Mouse (Mus musculus) activated CD4-positive, CD25-positive, alpha-beta regulatory T cell, adult 4 months (primary cell): ENCODE results near the gene Rfx3. TPM values are rescaled to one million over a fixed set of nuclear protein-coding genes. Genes with fewer than 3 reads are reported as not detected.

Source experiments
- ATAC-seq: one replicate; pipeline ENCODE4 v1.8.0; 2017
- polyA plus RNA-seq, 2 experiments: library from polyadenylated mRNA; unstranded; fragments of 100-300 nt; shearing (Covaris generic); gene quantifications; one replicate each; pipeline ENCODE4 v1.2.1; 2017

The Rfx3 gene
- polyA plus RNA-seq, 2 experiments from 2014 or later: 4.2 to 4.4 TPM

DNA sequence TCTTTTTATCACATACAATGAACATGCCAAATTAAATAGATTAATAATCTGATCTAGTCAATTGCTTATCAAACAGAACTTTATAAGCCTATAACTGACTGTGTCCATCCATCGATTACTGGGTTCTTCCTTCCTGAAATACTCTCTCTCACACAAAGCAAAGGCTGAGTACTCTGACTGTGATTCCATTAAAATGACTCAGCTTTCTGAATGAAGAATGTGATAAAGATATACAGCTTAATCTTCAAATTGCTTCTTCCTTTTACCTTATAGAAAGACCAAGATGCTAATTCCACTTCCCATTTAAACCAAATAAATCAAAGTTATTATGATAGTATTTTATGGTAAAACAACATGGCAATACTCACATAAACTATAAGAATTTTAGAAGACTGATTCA, 105.8 kb downstream of the Rfx3 start:
- no peak for ATAC-seq

DNA sequence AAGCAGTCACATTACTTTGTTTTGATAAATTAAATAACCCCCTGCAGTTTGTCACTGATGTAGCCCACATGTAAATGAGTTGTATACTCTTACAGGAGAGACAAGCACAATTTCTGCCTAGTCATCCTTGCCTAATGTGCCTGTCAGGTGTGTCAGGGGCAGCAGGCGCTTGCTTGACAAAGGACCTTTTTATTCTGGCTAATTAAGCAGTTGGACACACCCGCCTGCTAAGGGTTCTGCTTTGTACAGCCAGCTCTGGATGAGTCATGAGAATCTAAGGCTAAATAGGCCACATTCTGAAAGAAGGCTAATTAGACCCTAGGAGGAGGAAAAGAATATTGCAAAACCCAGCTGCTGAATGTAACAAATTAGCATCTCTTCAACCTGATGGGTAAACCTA, 106.3 kb downstream of the Rfx3 start:
- no peak for ATAC-seq

DNA sequence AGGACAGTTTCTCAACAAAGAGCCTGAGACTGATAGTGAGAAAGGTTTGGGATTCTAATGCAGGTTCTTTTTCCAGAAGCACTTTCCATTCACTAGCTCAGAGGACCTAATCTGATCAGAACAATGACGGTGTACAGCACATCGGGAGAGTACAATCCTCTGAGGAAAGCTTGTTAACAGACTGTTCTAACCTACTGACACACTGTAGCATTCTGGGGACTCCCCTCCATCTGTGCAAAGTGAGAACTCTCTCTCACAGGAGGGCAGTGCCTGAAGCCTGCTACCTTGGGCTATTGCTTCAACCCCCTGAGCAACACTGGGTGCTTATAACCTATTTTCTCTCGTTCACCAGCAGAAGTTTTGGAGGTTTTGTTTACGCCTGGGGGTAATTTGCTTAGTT, 106.8 kb downstream of the Rfx3 start:
- no peak for ATAC-seq

DNA sequence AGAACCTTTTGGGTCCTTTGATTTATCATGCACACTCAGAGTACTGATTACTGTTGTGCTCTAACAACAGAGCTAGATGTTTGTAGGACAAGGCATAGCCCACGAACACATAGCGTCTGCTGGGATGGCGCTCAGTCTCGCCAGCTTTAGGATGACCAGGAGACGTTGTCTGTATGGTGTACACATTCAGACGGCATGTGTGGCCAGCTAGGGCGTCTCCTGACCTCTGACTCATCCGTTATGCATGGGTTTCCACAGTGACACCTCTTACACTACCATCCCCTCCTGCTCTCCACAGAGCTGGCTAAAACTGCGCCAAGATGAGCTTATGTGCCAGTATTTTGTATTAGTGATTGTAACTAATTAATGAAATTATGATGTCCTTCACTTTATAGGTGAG, 108.4 kb downstream of the Rfx3 start:
- ATAC-seq: no peak

DNA sequence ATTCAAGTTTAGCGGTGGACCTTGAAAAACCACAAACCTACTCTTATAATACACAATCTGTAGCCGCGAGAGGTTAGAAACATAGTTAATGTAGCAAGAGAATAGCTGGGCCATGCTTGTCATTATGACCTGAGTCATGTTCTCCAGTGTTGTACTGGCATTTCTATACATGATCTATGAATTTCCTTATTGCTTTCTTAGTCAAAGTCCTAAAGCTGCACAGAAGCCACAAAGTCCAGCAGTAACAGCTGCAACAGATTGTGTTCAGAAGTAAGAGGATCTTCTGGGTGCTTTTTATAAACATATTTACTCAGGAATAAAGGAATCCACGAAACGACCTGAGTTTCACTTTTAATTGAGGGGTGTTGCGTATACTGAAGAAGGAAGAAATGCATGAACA, 109.3 kb downstream of the Rfx3 start:
- no peak for ATAC-seq

DNA sequence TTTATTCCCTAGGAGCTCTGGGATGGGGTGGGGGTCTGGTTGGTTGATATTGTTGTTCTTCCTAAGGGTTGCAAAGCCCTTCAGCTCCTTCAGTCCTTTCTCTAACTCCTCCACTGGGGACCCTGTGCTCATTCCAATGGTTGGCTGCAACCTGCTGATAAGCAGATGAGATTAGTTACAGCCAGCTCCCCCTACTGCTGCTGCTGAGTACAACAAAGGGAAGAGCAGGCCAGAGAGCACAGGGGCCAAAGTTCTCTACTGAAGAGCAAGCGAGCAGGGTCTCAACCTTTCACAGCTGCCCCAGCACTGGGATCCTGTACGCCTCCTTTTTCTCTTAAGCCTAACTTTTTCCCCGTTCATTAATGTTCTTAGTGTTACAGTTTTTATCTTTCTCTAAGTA, 126.4 kb downstream of the Rfx3 start:
- ATAC-seq: no peak

DNA sequence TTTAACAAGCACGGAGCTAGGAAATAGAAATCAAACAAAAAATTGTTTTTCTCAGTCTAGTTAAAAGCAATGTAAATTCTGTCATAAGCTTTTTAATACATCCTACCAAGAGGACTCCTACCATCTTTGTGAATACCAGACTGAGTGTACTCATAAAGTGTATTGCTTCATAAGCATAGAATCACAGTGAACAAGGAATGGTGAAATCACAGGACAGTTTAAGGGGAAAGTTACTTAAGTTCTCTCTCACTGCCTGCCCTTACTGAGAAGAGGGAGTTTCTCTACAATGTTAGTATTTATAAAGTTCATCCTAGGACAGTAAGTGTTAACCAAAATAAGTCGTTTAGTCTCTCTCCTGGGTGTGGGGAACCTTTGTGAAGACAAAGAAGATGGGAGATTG, 133.5 kb downstream of the Rfx3 start:
- ATAC-seq: no peak

DNA sequence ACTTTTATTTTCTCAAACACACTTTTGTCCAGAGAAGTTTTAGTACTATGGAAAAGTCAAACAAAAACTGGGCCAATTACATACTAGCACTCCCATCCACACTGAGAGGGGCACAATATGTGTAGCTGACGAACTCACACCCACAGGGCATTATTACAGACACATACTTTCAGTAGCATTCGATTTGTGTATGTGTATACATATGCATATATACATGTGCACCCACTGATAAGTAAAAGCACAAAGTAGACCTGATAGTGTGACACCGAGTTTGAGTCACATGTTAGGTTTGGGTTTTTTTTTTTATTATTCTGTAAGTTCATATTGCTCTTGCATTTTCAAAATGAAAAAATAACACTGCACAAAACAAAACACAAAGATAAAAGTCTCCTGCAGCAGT, 140.2 kb downstream of the Rfx3 start:
- ATAC-seq: no peak

DNA sequence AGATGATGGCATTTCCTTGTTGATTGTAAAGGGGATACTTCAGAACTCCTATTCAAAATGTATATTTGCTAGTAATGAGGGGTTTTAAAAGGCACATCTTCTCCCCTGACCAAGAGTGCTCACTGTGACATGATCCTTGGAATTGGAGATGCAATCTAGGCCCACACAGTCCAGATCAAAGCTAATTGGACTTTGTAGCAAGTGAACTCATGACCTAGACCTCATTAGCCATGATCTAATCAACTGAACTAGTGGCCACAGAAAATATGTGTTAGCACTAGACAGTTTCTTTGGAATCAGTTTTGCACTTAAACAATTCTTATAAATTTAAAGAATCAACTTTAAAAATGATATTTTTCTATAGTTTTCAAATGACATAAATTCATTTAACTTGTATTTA, 151.3 kb downstream of the Rfx3 start:
- no peak for ATAC-seq

DNA sequence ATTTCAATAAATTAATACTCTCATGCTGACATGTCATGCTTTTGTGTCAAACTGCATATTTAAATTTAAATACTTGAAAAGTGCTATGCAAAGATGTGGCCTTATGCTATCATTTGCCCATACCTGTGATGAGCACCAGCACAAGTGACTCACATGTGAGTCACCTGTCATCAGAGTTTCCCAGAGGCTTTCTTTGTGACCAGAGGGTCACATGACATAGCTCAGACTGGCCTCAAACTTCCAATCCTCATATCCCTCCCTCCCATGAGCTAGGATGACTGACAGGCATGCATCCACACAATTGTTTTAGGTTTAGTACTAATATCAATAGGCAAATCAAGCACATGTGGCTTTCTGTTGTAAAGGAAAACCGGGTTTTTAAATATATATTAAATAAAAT, 162.0 kb downstream of the Rfx3 start:
- ATAC-seq: no peak

DNA sequence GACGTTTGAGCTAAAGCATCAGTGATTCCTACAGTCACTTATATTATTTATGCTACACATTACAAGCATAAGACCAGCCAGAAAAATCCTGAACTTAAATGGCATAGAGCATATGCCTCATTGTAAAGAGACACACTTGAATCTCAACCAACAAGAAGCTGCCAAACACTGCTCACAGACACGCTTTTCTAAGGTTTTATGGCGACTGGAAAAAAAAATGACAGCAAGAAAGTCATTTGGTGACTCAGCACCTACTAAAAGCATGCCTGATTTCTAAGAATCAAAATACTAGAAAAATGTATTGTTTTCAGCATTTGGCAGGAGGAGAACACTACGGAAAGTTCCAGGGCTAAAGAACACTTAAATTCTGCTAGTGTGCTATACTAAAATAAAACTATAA, 163.9 kb downstream of the Rfx3 start:
- ATAC-seq: no peak

DNA sequence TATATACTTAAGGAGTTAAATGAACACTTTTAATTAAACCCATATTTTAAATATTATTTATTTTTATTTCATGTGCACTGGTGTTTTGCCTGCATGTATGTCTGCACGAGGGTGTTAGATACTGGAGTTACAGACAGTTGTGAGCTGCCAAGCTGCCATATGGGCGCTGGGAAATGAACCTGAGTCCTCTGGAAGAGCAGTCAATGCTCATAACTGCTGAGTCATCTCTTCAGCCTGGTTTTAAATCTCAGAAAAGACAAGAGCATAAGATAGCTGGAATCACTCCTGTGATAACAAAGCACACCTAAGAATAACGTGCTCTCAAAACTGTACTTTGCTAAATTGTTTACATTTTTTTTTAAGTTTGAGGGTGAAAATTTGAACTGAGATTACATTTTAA, 172.3 kb downstream of the Rfx3 start:
- no peak for ATAC-seq

DNA sequence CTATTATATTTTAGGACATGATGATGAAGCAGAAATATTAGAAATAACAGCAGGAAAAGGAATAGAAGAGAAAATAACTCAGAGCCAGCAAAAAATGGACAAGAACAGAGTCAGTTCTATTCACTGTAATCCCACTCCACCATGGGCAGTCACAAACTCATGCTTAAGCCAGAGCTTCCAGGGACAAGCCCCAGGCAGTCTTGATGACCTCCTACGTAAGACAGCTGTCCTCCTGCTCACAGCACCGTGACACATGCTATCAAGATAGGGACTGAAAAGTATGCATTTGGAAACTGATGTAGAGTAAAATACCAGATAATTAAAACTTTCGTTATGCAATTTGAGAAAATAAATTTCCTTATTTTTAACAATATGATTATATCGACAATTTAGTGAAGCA, 172.9 kb downstream of the Rfx3 start:
- ATAC-seq: no peak

DNA sequence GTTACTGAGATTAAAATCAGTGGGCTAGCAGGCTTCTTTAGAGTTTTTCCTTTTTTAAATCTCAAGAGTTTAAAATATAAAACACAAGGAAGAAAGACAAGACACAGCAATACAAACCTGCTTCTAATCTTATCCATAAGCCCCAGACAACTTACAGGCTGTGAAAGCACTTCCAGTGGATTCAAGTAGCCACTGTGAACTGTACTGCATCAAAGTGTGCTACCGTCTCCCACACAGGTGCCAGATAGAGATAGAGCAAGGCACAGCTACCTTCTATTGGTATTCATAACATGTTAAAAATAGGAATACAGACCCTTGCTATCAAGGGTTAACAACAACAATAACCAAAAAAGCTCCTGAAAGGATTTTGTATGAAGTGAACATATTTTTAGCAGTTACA, 178.5 kb downstream of the Rfx3 start:
- no peak for ATAC-seq

DNA sequence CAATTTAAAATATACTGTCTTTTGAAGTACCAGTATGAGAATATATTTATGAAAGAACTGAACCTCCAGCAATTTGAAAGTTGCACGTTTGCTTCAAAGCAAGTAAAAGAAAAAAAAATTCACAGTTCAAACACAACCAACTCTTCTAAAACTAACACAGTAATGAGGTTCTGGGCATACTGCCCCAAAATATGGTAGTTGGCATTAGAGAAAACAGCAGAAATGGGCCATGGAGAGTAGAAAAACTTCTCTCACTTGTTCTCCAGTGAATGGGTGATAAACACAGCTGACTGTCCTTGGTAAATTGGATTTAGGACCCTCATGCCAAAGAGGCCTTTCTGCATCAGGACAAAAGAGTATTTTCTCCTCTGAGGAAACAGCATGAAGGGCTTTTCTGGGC, 182.7 kb downstream of the Rfx3 start:
- ATAC-seq: no peak

DNA sequence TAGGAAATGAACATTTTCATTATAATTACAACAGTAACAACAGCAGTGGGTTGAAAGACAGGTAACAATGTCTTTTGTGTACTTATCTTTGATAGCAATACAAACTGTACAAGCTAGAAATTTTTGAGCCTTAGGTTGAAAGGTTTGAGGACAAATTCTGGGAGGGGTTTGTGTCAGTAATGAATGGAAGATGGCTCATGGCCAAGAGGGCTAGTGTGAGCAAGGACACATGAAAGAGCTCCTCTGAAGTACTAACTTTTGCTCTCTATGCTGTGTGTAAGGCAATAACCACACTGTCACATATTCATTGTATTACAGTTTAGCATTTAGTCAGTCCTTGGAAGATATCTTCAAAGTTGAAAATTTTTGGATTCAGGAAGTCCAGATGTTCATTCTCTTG, 193.3 kb downstream of the Rfx3 start:
- no peak for ATAC-seq

DNA sequence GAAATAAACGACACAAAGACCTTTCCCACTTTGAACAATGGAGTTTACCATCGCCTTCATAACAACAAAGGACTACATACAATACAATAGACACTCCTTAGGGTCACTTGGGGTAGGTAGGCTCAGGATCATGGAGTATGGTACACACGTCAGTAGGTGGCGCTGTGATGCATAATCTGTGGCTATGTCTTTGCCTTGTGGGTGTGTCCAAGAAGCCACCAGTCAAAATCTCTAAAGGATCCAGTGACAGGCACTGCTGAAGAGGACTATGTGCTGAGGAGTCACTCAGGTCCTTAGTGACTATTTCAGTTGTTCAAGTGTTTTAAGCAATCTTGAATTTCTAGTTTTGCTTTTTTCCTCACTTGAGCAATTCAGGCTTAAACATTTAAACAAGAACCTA, 230.9 kb downstream of the Rfx3 start:
- ATAC-seq: no peak

DNA sequence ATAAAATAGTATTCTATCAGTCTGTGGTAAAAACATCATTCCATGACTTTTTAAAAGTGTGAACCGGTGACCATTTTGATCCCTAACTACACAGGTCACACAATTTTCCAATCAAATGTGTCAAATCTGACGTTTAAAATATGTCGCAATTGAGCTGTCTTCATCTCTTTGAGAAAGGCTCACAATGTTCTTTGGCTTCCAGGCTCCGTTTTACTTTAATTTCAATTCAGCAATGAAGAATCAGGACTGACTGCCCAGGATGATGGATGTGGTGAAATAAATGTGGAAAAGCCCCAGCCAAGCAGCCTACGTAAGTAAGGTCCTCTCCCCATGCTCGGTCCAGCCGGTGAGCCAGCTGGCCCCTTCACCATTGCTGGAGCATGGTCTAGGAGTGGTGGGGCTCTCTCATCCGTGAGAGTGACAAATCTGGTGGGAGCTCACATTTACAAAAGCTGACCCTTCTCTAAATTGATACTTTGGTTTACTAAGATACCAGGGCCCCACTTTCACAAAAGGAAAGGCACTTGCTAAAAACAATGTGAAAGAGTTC, 240.2 kb downstream of the Rfx3 start:
- ATAC-seq: no peak

DNA sequence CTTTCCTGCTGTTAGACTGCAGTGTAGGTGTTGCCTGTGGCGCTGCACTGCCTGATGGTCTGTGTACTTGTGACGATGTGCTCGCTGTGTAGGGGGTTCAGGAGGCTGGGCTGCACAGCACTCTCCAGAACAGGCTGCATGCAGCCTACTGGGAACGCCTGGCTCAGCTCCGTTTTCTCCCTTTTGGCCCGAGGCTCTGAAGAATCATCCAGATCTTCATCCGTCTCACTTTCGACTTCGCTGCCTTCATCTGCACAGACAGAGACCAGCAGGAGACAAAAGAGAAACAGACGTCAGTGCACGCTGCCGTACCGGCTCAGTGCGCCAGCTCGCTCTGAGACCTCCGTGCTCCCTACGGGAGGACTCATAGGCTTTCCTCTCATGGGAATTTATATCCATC, 242.5 kb downstream of the Rfx3 start:
- ATAC-seq: no peak

DNA sequence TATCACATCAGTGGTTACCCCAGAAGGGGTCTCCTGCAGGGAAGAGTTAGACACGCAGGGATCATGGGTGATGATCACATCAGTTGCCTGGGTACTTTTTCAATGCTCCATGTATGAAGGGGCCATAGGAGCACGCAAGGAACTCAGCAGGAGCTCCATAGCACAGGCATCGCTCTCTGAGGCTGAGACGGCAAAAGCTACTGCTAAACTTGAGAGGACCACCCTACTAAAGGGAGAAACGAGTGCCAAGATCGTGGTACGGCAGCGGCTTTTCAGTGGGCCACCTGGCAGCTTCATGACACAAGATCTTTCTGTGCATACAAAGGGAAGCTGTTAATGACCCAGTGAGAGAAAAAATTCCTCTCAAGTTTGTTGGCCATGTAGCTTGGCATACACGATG, 250.7 kb downstream of the Rfx3 start:
- no peak for ATAC-seq

DNA sequence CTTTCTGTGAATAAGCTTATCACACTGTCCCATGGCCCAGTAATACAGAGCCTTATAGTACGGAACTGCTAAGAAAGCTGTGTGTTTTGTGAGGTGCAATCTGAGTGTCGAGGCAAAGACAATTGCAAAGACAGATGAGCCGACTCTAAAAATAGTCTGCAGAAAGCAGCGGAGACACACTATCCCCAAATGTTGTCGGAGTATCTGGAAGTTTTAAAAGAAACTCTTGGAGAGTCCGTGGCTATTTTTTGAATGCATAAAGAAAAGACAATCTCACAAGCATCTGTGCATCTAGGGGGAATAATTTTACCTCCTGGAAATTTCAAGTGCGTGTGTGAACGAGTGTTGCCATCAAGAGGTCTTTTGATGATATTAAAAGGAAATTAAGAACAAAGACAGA, 251.6 kb downstream of the Rfx3 start:
- no peak for ATAC-seq

DNA sequence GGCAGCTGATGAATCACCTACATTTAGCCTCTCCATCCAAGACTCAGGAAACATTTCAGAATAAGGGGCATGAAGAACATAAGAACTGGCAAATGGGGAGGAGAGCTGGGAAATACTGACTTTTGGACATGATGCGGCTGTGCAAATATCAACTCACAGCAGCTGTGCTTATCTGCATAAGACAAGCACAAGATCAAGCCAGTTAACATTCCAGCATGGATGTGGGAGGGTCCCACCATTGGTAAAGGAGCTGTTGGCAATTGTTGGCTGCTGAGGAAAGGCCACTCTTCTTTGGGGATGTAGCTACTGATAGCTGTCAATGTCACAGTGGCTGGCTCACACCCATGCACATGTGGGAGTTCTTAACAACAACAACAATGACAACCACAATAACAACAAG, 263.7 kb downstream of the Rfx3 start:
- ATAC-seq: no peak

DNA sequence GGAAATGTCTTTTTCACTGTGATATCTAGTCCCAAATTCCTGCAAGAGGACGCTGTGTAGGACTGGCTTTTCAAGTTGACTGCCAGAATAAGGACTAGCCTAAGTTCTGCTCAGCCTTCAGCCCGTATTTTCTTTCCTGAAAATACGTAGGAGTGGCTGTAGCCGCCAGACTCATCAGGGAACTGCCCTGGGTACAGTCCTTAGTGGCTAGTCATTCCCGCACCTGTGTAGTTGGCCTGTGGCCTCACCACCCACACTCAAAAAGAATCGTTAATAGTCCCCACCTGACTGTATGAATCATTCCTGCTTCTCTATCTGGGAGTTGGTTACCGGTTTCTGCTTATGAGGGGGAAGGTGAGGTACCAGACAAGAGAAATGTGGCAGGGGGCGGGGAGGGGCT, 272.1 kb downstream of the Rfx3 start:
- no peak for ATAC-seq

DNA sequence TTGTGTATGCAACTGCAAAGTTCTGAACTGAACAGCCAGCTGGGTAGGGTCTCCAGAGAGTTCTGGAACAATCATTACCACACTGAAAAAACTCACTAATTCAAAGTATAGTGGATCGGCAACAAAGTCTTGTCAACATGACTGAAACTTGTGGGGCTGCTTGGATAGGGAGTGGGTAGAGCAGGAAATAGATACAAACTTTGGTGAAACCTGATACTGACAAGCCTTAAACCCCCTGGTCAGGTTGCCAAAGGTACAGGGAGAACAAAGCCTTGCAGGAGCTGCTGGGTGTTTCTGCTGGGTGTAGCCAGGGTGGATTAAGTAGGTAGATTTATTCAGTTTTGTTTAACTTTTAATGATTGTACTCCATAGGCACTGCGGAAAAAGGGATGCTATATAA, 274.4 kb downstream of the Rfx3 start:
- ATAC-seq: no peak

DNA sequence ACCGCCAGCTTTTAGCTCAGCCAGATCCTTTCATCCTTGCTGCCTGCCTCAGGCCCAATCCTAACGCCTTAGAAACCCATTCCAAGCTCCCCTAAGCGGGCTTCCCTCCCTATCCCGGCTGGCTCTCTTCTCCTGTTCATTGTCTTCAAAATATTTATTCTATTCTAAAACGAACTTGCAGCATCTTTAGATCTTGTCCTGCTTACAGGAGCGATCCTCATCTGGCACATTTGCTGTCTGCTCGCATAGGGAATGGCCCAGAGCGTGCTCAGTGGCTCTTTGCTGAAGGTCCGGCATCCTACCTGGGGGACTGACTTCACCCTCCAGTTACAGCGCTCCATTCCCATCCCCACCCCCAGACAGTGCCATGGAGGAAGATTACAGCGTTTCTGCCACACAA, 292.0 kb downstream of the Rfx3 start:
- ATAC-seq: no peak

DNA sequence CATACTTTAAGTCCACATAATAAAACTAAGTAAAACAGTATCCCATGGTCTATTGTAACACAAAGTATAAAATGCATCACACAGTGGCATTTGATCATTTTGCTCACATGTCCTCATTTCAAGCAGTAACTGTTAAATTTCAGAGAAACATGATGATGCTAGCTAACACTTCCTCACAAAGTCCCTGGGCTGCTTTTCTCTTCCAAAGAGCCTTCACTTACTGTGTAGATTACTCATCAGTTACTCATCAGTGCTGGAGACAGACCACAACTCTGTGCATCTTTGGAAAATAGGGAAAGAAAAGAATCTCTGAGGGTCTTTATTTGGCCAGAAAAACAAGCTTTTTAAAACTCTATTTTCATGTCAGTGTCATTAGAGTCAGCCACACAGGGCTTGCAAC, 294.7 kb downstream of the Rfx3 start:
- no peak for ATAC-seq
